Mouse (Mus musculus): ENCODE results near the gene Rassf3. TPM values are rescaled to one million over a fixed set of nuclear protein-coding genes. Genes with fewer than 3 reads are reported as not detected.
A peak's percentile ranks its signal among the peaks of the same experiment; 100 is the strongest.

The Rassf3 gene
- polyA plus RNA-seq, 1 experiment from 2014 or later, result 17.3 TPM

GRCm38 (mm10) chr10:121381280-121381679, 94.9 kb downstream of the Rassf3 start:
- H3K9ac ChIP-seq, result no peak overlapping the region
- H3K9me3 ChIP-seq, result no peaks in the 10 kb centered on the region
- ATAC-seq (ENCODE audit: insufficient number of reproducible peaks, low FRiP score, low TSS enrichment, low read depth), result no peak
- no peaks in the 10 kb centered on the region for H3K4me1 ChIP-seq
- no peak overlapping the region for H3K4me2 ChIP-seq
- H3K27ac ChIP-seq, result no peak overlapping the region
- no peaks in the 10 kb centered on the region for H3K27me3 ChIP-seq
- H3K36me3 ChIP-seq, result peaks cover 89% of the 10 kb centered on the region
- no peak overlapping the region for H3K4me3 ChIP-seq
- 90% methylated on average over 18 of the region's 18 CpGs for WGBS

DNA sequence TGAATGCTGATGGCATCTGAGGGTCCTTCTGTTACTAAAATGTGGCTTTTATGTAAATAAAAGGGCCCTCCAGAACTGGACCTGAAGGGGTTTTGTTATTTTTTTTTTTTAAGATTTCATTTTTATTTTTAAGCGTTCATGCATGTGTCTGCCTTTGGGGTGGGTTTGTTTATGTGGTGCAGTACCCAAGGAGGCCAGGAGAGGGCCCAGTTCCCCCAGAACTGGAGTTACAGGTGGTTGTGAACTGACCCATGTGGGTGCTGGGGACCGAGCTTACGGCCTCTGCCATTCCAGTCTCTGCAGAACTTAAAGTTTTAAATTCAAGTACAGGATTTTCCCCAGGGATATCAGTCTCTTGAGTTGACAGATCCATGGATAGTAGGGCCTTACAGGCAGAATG, 96.8 kb downstream of the Rassf3 start:
- no peak overlapping the region for H3K27ac ChIP-seq
- no peak overlapping the region for H3K4me2 ChIP-seq
- no peaks in the 10 kb centered on the region for H3K4me1 ChIP-seq
- H3K9ac ChIP-seq, result no peak overlapping the region
- no peaks in the 10 kb centered on the region for H3K27me3 ChIP-seq
- H3K4me3 ChIP-seq, result no peak overlapping the region
- ATAC-seq (ENCODE audit: insufficient number of reproducible peaks, low FRiP score, low TSS enrichment, low read depth), result no peak
- 97% methylated on average over 3 of the region's 3 CpGs for WGBS
- H3K9me3 ChIP-seq, result no peaks in the 10 kb centered on the region
- H3K36me3 ChIP-seq, result peaks cover 88% of the 10 kb centered on the region

DNA sequence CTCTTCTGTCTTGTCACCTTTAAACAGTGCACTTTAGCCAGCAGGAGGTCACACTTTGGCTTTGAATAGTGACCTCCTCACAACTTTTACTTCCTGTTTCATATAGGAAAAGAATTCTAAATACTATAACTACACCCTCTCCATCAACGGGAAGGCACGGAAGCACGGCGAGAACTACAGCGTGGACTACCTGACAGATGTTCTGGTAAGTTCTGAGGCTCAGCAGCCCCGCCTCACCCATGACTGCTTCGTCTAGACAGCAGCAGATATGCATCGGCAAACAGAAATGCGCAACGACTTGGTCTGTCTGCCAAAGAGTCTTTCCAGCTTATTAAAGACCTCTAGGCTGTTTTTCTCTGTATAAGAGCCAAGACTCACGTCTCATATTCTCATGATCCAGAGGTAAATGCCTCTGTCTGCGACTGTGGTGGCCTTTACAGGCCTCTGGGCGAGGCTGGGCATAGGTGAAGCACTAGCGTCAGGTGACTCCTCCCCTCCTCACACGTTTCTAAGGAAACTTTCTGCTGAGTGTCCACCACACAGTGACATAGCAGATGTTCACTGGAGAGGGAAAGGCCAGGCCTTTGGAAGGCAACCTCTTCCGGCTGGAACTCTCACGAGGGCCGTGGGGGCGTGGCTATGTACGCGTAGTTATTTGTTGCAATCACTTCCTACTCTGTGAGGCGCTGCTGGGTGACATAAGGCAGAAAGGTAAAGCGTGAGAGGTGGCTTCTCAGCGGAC, 99.4 kb downstream of the Rassf3 start:
- H3K9me3 ChIP-seq, result no peaks in the 10 kb centered on the region
- H3K4me3 ChIP-seq, result no peak overlapping the region
- H3K27me3 ChIP-seq, result no peaks in the 10 kb centered on the region
- H3K36me3 ChIP-seq, result peaks cover 83% of the 10 kb centered on the region
- H3K27ac ChIP-seq, result no peak overlapping the region
- H3K4me1 ChIP-seq, result no peaks in the 10 kb centered on the region
- no peak overlapping the region for H3K4me2 ChIP-seq
- 81% methylated on average over 24 of the region's 24 CpGs for WGBS
- no peak for ATAC-seq (ENCODE audit: insufficient number of reproducible peaks, low FRiP score, low TSS enrichment, low read depth)
- H3K9ac ChIP-seq, result no peak overlapping the region

- H3K9me3 ChIP-seq, result no peaks in the 10 kb centered on the region
- peaks cover 81% of the 10 kb centered on the region for H3K36me3 ChIP-seq
- ATAC-seq (ENCODE audit: insufficient number of reproducible peaks, low FRiP score, low TSS enrichment, low read depth), result no peak
- H3K4me3 ChIP-seq, result no peak overlapping the region
- no peak overlapping the region for H3K9ac ChIP-seq
- no peaks in the 10 kb centered on the region for H3K27me3 ChIP-seq
- H3K27ac ChIP-seq, result no peak overlapping the region
- H3K4me1 ChIP-seq, result no peaks in the 10 kb centered on the region
- no peak overlapping the region for H3K4me2 ChIP-seq
- 72% methylated on average over 24 of the region's 24 CpGs for WGBS
Measured at GRCm38 (mm10) chr10:121375649-121376493, 100.3 kb downstream of the Rassf3 start.

GRCm38 (mm10) chr10:121374693-121375620, 101.2 kb downstream of the Rassf3 start:
- 86% methylated on average over 17 of the region's 17 CpGs for WGBS
- Histone ChIP-seq H3K9me3 (no peaks in the 10 kb centered on the region), H3K4me3 (no peak overlapping the region), H3K36me3 (peaks cover 81% of the 10 kb centered on the region), H3K4me2 (no peak overlapping the region), H3K4me1 (no peaks in the 10 kb centered on the region), H3K9ac (no peak overlapping the region), H3K27me3 (no peaks in the 10 kb centered on the region), H3K27ac (no peak overlapping the region)
- ATAC-seq (ENCODE audit: insufficient number of reproducible peaks, low FRiP score, low TSS enrichment, low read depth), result no peak

DNA sequence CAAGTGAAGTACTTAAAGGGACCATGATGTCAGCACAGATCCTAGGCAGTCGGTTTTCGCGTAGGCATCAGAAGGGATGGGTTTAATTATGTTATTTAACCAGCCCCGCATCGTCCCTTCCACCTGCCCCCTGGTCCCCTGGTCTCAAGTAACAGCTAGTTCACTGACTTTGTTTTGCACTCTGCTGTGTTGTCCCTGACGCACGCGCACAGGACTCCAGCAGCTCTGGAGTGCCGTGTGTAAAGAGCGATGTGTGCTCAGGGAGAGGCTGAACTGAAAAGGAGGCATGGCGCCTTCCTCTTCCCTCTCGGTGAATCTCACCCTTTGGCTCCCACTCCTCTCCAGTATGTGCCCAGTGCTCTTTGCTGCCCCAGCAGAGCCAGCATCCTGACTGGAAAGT, 102.1 kb downstream of the Rassf3 start:
- ATAC-seq (ENCODE audit: insufficient number of reproducible peaks, low FRiP score, low TSS enrichment, low read depth), result no peak
- H3K9ac ChIP-seq, result no peak overlapping the region
- peaks cover 72% of the 10 kb centered on the region for H3K36me3 ChIP-seq
- no peaks in the 10 kb centered on the region for H3K27me3 ChIP-seq
- no peaks in the 10 kb centered on the region for H3K4me1 ChIP-seq
- H3K27ac ChIP-seq, result no peak overlapping the region
- WGBS, result 50% methylated on average over 12 of the region's 12 CpGs
- no peaks in the 10 kb centered on the region for H3K9me3 ChIP-seq
- no peak overlapping the region for H3K4me3 ChIP-seq
- no peak overlapping the region for H3K4me2 ChIP-seq

GRCm38 (mm10) chr10:121370777-121371176, 105.4 kb downstream of the Rassf3 start:
- Histone ChIP-seq H3K4me3 (no peak overlapping the region), H3K9me3 (no peaks in the 10 kb centered on the region), H3K36me3 (peaks cover 42% of the 10 kb centered on the region), H3K9ac (no peak overlapping the region), H3K4me2 (no peak overlapping the region), H3K27ac (no peak overlapping the region), H3K27me3 (no peaks in the 10 kb centered on the region), H3K4me1 (peaks cover 17% of the 10 kb centered on the region)
- 90% methylated on average over 6 of the region's 6 CpGs for WGBS
- no peak for ATAC-seq (ENCODE audit: insufficient number of reproducible peaks, low FRiP score, low TSS enrichment, low read depth)

DNA sequence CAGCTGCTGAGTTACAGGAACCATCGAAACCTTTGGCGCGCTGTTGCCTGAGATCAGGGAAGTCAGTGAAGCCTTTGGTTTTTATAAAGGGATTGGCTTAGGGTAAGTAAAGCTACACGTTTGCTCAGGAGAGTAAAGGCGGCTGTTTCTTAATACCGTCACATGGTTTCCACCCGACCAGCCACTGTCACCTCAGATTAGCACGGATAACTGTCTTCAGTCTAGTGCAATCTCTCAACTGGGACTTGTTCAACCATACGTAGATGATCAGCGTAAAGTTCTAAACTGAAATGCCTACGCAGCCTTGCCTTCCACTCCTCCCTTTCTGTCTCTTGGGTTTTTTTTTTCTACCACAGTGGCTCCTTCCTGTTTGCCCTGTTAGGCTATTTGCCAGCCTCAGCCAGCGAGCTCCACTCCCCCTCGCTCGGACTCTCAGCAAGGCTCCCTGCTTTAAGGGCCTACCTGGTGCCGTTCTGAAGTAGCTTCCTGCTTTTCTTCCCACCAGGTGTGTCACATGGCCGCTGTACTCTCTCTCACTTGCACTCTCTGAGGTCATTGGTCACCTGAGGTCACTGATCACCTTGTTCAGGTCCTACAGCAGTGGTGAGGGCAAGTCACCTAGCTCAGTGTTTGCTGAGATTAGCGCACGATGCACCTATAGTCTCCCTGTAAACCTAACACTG, 107.2 kb downstream of the Rassf3 start:
- Histone ChIP-seq H3K4me1 (peaks cover 28% of the 10 kb centered on the region), H3K4me2 (no peak overlapping the region), H3K9ac (no peak overlapping the region), H3K36me3 (peaks cover 28% of the 10 kb centered on the region), H3K9me3 (no peaks in the 10 kb centered on the region), H3K27ac (no peak overlapping the region), H3K27me3 (no peaks in the 10 kb centered on the region), H3K4me3 (no peak overlapping the region)
- ATAC-seq (ENCODE audit: insufficient number of reproducible peaks, low FRiP score, low TSS enrichment, low read depth), result no peak
- WGBS, result 91% methylated on average over 18 of the region's 18 CpGs

GRCm38 (mm10) chr10:121367780-121368179, 108.4 kb downstream of the Rassf3 start:
- Histone ChIP-seq H3K36me3 (peaks cover 19% of the 10 kb centered on the region), H3K4me2 (no peak overlapping the region), H3K4me1 (peaks cover 28% of the 10 kb centered on the region), H3K9ac (no peak overlapping the region), H3K27me3 (no peaks in the 10 kb centered on the region), H3K27ac (no peak overlapping the region), H3K4me3 (no peak overlapping the region), H3K9me3 (no peaks in the 10 kb centered on the region)
- ATAC-seq (ENCODE audit: insufficient number of reproducible peaks, low FRiP score, low TSS enrichment, low read depth), result no peak
- 81% methylated on average over 9 of the region's 9 CpGs for WGBS

DNA sequence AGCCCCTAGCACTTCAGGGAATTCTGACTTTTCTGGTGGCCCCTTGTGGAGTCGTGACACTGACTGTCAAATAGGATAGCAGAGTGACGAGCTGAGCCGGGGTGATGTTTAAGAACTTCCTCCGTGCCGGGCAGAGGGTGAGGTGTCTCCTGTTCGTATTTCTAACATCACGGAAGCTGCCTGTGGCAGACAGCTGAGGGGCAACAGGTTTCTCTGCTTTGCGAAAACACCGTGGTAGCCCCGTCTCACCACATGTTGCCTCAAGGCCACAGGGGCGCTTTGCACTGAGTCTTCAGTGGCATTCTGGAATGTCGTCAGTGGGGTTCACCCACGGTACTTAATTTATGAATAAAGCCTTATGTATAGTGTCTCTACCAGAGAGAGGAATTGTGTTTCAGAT, 108.9 kb downstream of the Rassf3 start:
- Histone ChIP-seq H3K9ac (no peak overlapping the region), H3K9me3 (no peaks in the 10 kb centered on the region), H3K27ac (no peak overlapping the region), H3K4me1 (peaks cover 28% of the 10 kb centered on the region), H3K4me2 (no peak overlapping the region), H3K4me3 (no peak overlapping the region), H3K27me3 (no peaks in the 10 kb centered on the region), H3K36me3 (peaks cover 19% of the 10 kb centered on the region)
- WGBS, result 68% methylated on average over 13 of the region's 13 CpGs
- ATAC-seq (ENCODE audit: insufficient number of reproducible peaks, low FRiP score, low TSS enrichment, low read depth), result no peak

DNA sequence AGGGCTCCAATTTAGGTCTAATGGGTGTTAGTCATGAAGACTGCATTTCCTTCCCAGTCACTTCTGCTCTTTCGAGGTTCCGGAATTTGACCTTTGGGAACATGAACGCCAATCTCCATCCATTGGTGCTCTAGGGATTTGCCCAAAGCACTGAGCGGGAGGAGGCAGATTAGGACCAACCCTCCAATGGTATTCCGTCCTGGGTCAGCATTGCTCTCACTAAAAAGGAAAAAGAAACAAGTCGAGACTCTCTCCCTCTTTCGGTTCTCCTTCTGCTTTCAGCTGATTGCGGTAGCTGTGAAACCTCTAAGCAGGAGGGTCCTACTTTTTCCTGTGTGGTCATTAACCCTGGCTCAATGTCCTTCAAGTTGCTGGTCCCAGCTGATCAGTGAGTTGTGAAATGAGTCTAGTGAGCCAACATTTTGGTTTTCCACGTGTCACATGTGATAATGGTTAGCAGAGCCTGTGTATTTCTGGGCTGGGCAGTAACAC, 110.3 kb downstream of the Rassf3 start:
- Histone ChIP-seq H3K27ac (no peak overlapping the region), H3K9ac (no peak overlapping the region), H3K27me3 (no peaks in the 10 kb centered on the region), H3K4me3 (peak overlapping the region; percentile 91), H3K4me2 (peak overlapping the region; percentile 91), H3K4me1 (peaks cover 28% of the 10 kb centered on the region), H3K36me3 (peaks cover 10% of the 10 kb centered on the region), H3K9me3 (no peaks in the 10 kb centered on the region)
- ATAC-seq (ENCODE audit: insufficient number of reproducible peaks, low FRiP score, low TSS enrichment, low read depth), result no peak
- WGBS, result 10% methylated on average over 9 of the region's 9 CpGs
